Mouse (Mus musculus) mesoderm, embryonic 11.5 days (tissue): ENCODE results near the gene Celsr1.

ENCODE experiments used
- DNase-seq: peaks from one replicate; pipeline ENCODE4 v3.0.0-alpha.2; 2012; ENCODE audit warnings: low read depth, low spot score

Gene Celsr1

DNA sequence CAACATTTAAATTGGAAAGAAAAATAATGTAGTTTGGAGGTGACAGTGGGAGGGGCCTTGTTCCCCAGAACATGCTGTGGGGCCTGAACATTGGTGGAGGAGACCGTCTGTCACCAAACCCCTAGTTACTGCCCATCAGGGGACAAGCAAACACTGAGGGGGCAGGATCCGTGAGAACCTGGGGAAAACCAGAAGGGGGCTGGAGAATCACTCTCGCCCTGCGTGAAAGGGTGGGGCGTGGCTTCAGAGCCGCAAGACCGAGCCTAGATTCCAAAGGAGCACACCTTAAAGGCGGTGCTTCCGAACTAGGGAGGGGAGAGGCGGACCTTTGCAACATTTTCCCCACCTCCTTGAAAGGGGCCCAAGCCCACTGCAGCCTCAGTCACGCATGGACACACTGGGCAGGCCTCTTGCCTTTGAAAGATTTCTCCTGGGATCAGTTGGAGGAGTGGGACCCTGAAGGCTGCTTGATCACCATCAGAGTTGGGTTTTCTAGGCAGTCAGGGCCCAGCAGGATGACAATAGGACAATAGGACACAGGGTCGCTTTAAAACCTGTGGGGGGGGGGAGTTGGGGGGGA, 1.3 kb upstream of the Celsr1 start:
- DNase-seq, result no peak

GRCm38 (mm10) chr15:86034021-86034523, 495 bp upstream of the Celsr1 start:
- peak; percentile 86 for DNase-seq

DNA sequence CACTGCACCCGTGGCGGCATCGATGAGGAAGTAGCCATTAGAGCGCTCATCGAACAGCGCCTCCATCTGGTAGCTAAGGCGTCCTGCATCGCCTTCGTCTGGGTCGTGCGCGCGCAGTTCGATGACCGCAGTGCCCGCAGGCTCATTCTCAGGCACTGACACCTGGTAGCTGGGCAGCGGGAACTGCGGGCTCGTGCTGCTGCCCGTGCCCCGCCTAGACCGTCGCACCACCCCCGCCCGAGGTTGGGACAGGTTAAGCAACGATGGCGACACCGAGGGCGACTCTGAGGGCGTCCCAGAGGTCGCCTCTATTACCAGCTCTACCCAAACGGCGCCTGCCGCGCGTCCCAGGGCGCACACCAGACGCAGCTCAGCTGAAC, 776 bp downstream of the Celsr1 start:
- DNase-seq, result peak; percentile 82

- DNase-seq, result no peak
Measured at GRCm38 (mm10) chr15:86029981-86030380, 3.6 kb downstream of the Celsr1 start.

DNA sequence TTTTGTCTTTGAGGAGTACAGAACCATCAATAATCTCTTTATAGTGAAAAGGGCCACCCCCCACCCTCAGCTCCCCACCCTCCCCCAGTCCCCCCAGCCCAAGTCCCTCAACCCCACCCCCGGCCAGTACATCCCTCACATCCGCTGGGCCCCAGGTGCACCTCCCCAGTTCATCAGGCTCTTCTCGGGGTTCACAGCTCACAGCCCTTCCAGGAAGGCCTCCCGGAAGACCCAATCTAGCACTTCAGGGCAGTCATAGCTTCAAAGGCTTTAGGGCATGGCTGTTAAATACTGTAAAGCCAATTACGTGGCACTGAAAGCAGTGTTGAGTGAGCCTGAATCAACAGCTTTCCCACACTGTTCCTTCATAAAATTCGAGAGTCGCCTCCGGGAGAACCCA, 5.7 kb downstream of the Celsr1 start:
- DNase-seq, result no peak

GRCm38 (mm10) chr15:86021971-86022370, 11.6 kb downstream of the Celsr1 start:
- no peak for DNase-seq

GRCm38 (mm10) chr15:86021301-86021700, 12.3 kb downstream of the Celsr1 start:
- no peak for DNase-seq

- DNase-seq, result no peak
Measured at GRCm38 (mm10) chr15:86020008-86020407, 13.6 kb downstream of the Celsr1 start.

GRCm38 (mm10) chr15:86018753-86019512, 14.6 kb downstream of the Celsr1 start:
- DNase-seq, result no peak

GRCm38 (mm10) chr15:86017336-86017735, 16.2 kb downstream of the Celsr1 start:
- no peak for DNase-seq

- no peak for DNase-seq
Measured at GRCm38 (mm10) chr15:86015860-86016541, 17.6 kb downstream of the Celsr1 start.

DNA sequence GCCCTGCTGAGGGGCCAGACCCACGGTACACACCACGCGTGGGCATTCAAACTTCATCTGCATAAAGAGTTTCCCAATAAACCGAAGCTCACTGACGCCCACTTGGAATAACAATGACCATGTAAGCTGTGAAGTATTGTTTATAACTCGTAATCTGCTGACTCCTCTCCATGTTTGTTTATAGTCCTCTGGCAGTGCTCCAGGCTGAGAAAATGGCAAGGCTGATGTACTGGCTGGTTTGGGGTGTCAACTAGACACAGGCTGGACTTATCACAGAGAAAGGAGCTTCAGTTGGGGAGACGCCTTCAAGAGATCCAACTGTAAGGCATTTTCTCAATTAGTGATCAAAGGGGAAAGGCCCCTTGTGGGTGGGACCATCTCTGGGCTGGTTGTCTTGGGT, 18.6 kb downstream of the Celsr1 start:
- no peak for DNase-seq

DNA sequence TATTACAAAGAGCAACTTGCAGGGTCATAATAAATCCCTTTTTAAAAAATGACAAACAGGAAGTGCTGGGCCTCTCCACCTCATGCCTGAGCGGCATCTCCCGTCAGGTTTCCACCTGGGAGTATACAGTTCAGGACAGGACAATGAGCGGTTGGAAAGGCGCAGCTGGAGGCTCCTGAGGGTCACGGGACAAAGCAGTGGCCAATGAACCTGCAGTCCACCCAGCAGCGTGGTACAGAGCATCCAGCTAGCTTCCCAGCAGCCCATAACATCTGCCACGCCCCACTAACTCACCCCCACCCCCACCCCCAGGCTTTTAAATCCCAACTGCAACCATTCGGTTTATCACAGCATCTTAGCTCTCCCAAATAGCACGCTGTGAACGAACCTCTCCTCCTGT, 19.9 kb downstream of the Celsr1 start:
- DNase-seq, result no peak

- peak; percentile 55 for DNase-seq
Measured at GRCm38 (mm10) chr15:86013130-86013529, 20.4 kb downstream of the Celsr1 start.

DNA sequence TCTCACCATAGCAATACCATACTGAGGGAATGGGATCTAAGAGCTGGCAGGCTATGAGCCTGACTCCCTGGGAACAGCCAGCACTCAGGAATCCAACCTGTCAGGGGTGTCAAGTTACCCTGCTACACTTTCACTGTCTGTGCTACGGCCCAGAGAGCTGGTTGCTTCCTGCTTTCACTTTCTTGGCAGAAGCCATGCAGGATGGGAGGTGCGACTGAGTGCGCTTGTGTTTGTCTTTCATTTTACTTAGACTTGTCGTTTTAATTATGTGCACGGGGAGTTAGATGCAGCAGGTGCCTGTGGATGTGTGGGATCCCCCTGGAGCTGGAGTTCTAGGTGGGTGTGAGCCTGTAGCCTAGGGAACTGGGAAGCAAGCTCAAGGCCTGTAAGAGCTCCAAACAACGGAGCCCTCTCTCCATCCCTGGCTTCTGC, 25.9 kb downstream of the Celsr1 start:
- DNase-seq, result peak; percentile 47

- DNase-seq, result peak; percentile 91
Measured at GRCm38 (mm10) chr15:86005691-86006525, 27.7 kb downstream of the Celsr1 start.

- DNase-seq, result no peak
Measured at GRCm38 (mm10) chr15:86004048-86004447, 29.5 kb downstream of the Celsr1 start.

- DNase-seq, result no peak
Measured at GRCm38 (mm10) chr15:86000706-86001292, 32.8 kb downstream of the Celsr1 start.

GRCm38 (mm10) chr15:85998525-85999230, 34.9 kb downstream of the Celsr1 start:
- no peak for DNase-seq

GRCm38 (mm10) chr15:85996031-85996765, 37.4 kb downstream of the Celsr1 start:
- DNase-seq, result no peak
